ENCODE assay signal across 10 mouse cellular contexts in genomic region chr7:81161666-81162065, GRCm38 (mm10). TPM values are rescaled to one million over a fixed set of nuclear protein-coding genes. Genes with fewer than 3 reads are reported as not detected.
DNase-seq lines count a peak whose midpoint lies in the region; ATAC-seq and TF ChIP-seq lines count a peak whose summit lies in the region.
"Had no signal": no experiment of that assay in that cellular context is flagged by ENCODE, and none has a peak within 500 bp of the region (broad histone marks: within the 10 kb centered on the region; RNA-seq: fewer than 3 reads in every experiment).

No protein-coding gene starts in this region.

- no peak for ATAC-seq in G1E (ENCODE audit: extremely low read depth, insufficient number of reproducible peaks, low FRiP score, poor library complexity, severe bottlenecking)
- no peak; the same call in 1 of the 2 replicates for ATAC-seq in embryonic facial prominence, embryonic 11.5 days (replicated peaks; ENCODE audit: insufficient number of reproducible peaks, low FRiP score, low TSS enrichment, low read depth)

- H3K27ac ChIP-seq in kidney, adult 2 months (ENCODE audit: insufficient read depth, low read depth, low read length) = no peak overlapping the region
- H3K27ac ChIP-seq in embryonic facial prominence, embryonic 11.5 days (replicated peaks; ENCODE audit: low read depth, low read length) = no peak overlapping the region
- H3K27ac ChIP-seq: embryonic facial prominence, embryonic 15.5 days had no signal

- H3K4me1 ChIP-seq in kidney, adult 2 months (ENCODE audit: control insufficient read depth, insufficient read depth, low read length) = no peaks in the 10 kb centered on the region
- H3K4me1 ChIP-seq in G1E (ENCODE audit: insufficient read depth, low read depth, low read length) = peaks cover 6% of the 10 kb centered on the region
- H3K4me1 ChIP-seq in embryonic facial prominence, embryonic 11.5 days (ENCODE audit: control insufficient read depth, insufficient read depth, low read length) = no peaks in the 10 kb centered on the region
- H3K4me1 ChIP-seq: embryonic facial prominence, embryonic 15.5 days had no signal

- peak; percentile 27; the same call in 1 of the 2 replicates for TF ChIP-seq CTCF in kidney, adult 2 months (conservative IDR thresholded peaks at IDR 0.05; ENCODE audit: insufficient read depth, insufficient read length, low read depth, low read length)
- peak; percentile 32; the same call in 1 of the 2 replicates for TF ChIP-seq CTCF in G1E (IDR thresholded peaks at IDR 0.05; ENCODE audit: low read depth, low read length)

- no peaks in the 10 kb centered on the region for H3K27me3 ChIP-seq in kidney, adult 2 months (replicated peaks; ENCODE audit: control insufficient read depth, insufficient read depth, low read length)
- H3K27me3 ChIP-seq in G1E (ENCODE audit: insufficient read depth, low read length) = peaks cover 31% of the 10 kb centered on the region
- H3K27me3 ChIP-seq in embryonic facial prominence, embryonic 11.5 days (ENCODE audit: control insufficient read depth, insufficient read depth, low read length) = no peaks in the 10 kb centered on the region
- H3K27me3 ChIP-seq: embryonic facial prominence, embryonic 15.5 days had no signal

- peak; percentile 18 for DNase-seq in kidney, adult 2 months
- DNase-seq in kidney, adult 18-20 months = no peak
- peak; percentile 52 to 54 for DNase-seq in B cell, adult 2 months
- no peak for DNase-seq in G1E (ENCODE audit: low spot score)
- DNase-seq in embryonic facial prominence, embryonic 11.5 days (ENCODE audit: low spot score) = peak; percentile 71
- peak; percentile 46 for DNase-seq in lung, postnatal 36 days
- DNase-seq in layer of hippocampus, adult 9-10 months (ENCODE audit: low spot score) = no peak
- DNase-seq in gastrocnemius, postnatal 36 days = no peak

- intact Hi-C loops in gastrocnemius, postnatal 36 days (cut with DNase I) = loop anchor here (2.0 kb wide), 1 partner anchor 179 kb away; no protein-coding TSS in a partner anchor

- no peaks in the 10 kb centered on the region for H3K9me3 ChIP-seq in G1E (replicated peaks)
- no peaks in the 10 kb centered on the region for H3K9me3 ChIP-seq in embryonic facial prominence, embryonic 11.5 days (replicated peaks; ENCODE audit: control insufficient read depth, low read length)
- H3K9me3 ChIP-seq: embryonic facial prominence, embryonic 15.5 days had no signal

- whole genome bisulfite sequencing in kidney, adult 2 months = 72% methylated on average over 9 of the region's 9 CpGs
- WGBS in embryonic facial prominence, embryonic 11.5 days = 71% methylated on average over 9 of the region's 9 CpGs

- H3K4me3 ChIP-seq in kidney, adult 2 months (ENCODE audit: insufficient read depth, low read depth, low read length) = no peak overlapping the region
- no peak overlapping the region for H3K4me3 ChIP-seq in G1E (ENCODE audit: low read depth, low read length)
- H3K4me3 ChIP-seq in embryonic facial prominence, embryonic 11.5 days (ENCODE audit: low read depth, low read length) = no peak overlapping the region
- H3K4me3 ChIP-seq: embryonic facial prominence, embryonic 15.5 days had no signal

- no peak overlapping the region for H3K4me2 ChIP-seq in embryonic facial prominence, embryonic 11.5 days (ENCODE audit: low read depth, low read length)
- H3K4me2 ChIP-seq: embryonic facial prominence, embryonic 15.5 days had no signal

- H3K36me3 ChIP-seq in kidney, adult 2 months (ENCODE audit: control insufficient read depth, insufficient read depth, low read length) = no peaks in the 10 kb centered on the region
- H3K36me3 ChIP-seq in G1E (replicated peaks) = no peaks in the 10 kb centered on the region
- H3K36me3 ChIP-seq in embryonic facial prominence, embryonic 11.5 days (replicated peaks; ENCODE audit: control insufficient read depth, insufficient read depth, low read depth, low read length) = no peaks in the 10 kb centered on the region
- H3K36me3 ChIP-seq: embryonic facial prominence, embryonic 15.5 days had no signal

- no peak for TF ChIP-seq POLR2A in kidney, adult 2 months (IDR thresholded peaks at IDR 0.05; ENCODE audit: low read depth, low read length)

- no peak overlapping the region for H3K9ac ChIP-seq in embryonic facial prominence, embryonic 11.5 days (replicated peaks; ENCODE audit: low read length)
- H3K9ac ChIP-seq: embryonic facial prominence, embryonic 15.5 days had no signal

RNA-seq across cellular contexts. Expression of gene Slc28a1, which starts 47.1 kb away (rescaled TPM):
- polyA plus RNA-seq in kidney, adult 2 months (2012; rRNA removed) = 18.8 and 21.9 TPM in 2 replicates
- total RNA-seq in G1E (2014; fragmentation: Nextera tagmentation) = not detected in 2 replicates
- not detected in 2 replicates for total RNA-seq in G1E (2017)
- not detected in 2 replicates for polyA plus RNA-seq in G1E (2012)
- polyA plus RNA-seq in embryonic facial prominence, embryonic 11.5 days (2014; fragmentation: Nextera tagmentation; extraction: Ambion mirVana) = 0.07 TPM in 1 of 2 replicates, not detected in the other
- under 1 TPM; 0.20 to 0.36 TPM for total RNA-seq in gastrocnemius, postnatal 36 days (2021)
- total RNA-seq: layer of hippocampus, postnatal 25 days had no signal
- polyA plus RNA-seq: embryonic facial prominence, embryonic 15.5 days had no signal

RNA-seq across cellular contexts. Expression of gene Pde8a, which starts 51.7 kb away (rescaled TPM):
- polyA plus RNA-seq in kidney, adult 2 months (2012; rRNA removed) = 31.6 and 31.8 TPM in 2 replicates
- total RNA-seq in G1E (2014; fragmentation: Nextera tagmentation) (not detected in 2 replicates), G1E (2017) (0.05 TPM in 1 of 2 replicates, not detected in the other)
- polyA plus RNA-seq in G1E (2012) = not detected in 2 replicates
- 4.1 and 5.0 TPM in 2 replicates for polyA plus RNA-seq in embryonic facial prominence, embryonic 11.5 days (2014; fragmentation: Nextera tagmentation; extraction: Ambion mirVana)
- 1 to 10 TPM; 4.7 to 7.0 TPM for total RNA-seq in gastrocnemius, postnatal 36 days (2021)

Comparison
In these comparisons a context has a peak if more than half of its experiments do, and no peak if none do; other contexts are left out.
1. DNase-seq: peak in kidney, adult 2 months (single experiment), B cell, adult 2 months (2 of 2), embryonic facial prominence, embryonic 11.5 days (single experiment) and lung, postnatal 36 days (single experiment); none in kidney, adult 18-20 months (single experiment), G1E (single experiment), layer of hippocampus, adult 9-10 months (single experiment) and gastrocnemius, postnatal 36 days (0 of 2).
2. RNA of gene Slc28a1, which starts 47.1 kb away (polyA plus RNA-seq): 18.8 to 21.9 TPM in kidney, adult 2 months; not detected in G1E and 0.07 TPM in embryonic facial prominence, embryonic 11.5 days; every median in the first group is over 10 times any median in the second.